Mouse (Mus musculus) CD4-positive helper T cell, adult 2 months (primary cell): ENCODE results near the gene Sppl3.

Experiments
- DNase-seq: peaks from one replicate; pipeline ENCODE4 v3.0.0-alpha.2; 2012; ENCODE audit warnings: low read depth, missing footprints, low spot score

Gene Sppl3

DNA sequence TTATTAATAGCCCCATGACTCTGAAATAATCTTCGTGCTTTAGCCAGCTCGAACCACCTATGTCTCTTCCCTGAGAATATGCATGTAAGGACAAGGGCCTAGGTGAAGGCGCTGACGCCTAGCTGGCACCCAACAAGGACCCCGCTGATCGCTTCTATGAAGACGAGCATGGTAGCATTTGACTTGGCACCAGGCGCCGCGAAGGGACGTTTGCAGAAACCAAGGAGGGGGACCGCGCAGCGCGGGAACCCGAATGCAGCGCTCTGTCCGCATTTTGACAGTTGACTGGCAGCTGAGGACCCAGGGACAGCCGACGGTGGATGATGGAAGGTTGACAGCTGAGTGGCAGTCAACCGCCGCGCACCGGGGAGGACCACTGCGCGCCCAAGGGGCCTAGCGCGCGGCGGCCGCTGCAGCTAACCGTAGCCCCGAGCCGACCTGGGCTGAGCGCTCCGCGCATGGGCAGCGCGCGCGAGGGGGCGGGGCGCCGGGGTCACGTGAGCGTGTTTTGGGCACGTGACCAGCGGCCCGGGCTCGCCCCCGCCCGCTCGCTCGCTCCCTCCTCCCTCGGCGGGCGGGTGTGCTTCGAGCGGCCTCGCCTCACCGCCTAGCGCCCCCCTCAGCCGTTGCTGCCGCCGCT lies at the start of gene Sppl3:
TSS of gene Sppl3 (plus strand) at position 561 of the 640 bp plus-strand sequence.
- peak; percentile 96 for DNase-seq

DNA sequence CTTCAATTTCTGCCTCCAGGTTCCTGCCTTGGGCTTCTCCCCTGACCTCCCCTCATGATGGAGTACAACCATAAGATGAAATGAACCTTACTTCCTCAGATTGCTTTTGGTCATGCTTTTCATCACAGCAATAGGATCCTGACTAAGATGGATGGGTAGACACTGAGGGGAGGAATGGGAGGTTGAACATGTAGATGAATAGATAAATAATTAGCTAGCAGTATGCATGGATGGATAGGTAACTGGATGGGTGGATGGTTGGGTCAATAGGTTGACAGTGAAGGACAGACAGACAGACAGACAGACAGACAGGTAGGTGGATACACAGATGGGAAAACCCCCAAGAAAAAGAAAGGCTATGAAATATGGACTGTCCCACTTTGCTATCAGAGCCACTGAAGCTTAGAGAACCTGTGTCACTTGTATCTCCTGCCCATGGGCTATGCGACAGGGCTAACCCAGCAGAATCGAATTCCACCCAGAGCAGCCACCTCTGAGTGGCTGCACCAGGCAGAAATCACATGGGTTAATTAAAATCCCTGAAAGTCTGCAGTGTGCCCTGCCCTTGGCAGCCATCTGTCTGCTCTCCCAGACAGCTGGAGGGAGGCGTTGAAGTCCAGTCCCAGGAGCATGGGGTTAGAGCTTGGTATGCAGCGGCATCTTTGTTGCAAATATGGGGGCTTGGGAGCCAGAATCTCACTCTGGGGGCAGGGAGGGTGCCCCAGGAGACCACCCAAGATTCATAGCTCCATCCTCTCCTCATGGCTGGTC lies 49.2 kb upstream of the Sppl3 start:
- no peak for DNase-seq

DNA sequence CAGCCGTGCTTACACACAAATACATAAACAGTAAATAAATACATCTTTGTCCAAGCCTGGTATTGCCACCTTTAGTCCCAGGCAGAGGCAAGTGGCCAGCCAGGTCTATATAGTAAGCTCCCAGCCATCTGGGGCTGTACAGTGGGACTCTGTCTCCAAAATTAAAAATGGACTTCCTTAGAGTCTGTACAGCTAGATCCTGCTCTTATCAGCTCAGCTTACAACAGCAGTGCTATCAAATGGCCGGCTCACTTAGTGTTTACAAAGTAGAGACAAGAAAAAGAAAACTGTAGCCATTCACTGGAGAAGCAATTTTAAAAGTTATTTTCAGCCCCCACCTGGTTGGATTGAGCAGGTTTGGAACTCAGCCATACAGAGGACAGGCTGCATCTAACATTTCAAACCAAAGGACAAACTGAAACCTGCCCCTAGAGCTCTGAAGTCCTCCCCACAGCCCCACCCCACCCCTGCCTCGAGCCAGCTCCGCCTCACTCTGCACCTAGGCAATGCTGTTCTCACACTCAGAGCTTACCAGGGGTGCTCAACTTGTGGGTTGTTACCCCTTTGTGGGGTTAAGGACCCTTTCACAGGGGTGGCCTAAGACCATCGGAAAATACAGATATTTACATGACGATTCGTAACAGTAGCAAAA lies 46.5 kb upstream of the Sppl3 start:
- no peak for DNase-seq

DNA sequence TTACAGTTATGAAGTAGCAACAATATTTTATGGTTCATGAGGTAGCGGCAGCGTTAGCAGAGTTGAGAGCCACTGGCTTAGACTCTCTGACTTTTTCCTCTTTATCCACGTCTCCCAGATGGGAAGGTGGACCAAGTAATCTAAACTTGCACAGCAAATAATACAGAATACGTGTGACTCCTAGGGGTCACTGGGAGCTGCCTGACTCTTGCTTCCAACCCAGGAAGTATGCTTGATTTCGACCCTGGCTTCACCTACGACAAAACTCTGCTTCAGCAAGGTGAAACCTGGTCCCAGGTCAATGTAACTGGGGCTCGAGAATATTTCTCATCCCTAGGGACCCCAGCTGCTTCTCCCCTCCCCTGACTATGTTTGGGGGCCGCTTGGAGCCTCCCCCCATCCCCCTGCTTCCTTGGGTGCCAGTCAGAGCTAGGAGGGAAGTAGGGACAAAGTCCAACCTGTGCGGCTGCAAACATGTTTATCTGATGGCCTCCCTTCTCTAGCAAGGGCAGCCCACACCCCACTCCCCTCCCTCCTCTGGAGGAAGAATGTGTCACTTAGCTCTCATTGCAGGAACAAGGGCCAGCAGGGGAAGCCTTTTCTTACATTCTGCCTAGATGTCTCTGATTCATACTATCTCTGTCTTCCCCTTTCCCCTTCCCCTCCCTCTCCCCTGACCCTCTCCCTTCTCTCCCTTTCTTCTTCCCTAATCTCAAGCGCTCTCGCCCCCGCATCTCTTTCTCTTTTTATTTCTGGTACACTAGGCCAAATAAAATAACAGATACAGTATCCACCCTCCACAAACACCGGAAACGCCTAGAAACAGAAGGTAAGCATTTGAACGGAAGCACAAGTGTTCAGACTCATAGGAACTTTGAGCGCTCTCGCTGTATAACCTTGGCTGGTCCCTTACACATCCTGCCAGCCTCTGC lies 45.7 kb upstream of the Sppl3 start:
- DNase-seq = peak; percentile 17

- DNase-seq = no peak
Measured at GRCm38 (mm10) chr5:114967523-114968268, 43.2 kb upstream of the Sppl3 start.

DNA sequence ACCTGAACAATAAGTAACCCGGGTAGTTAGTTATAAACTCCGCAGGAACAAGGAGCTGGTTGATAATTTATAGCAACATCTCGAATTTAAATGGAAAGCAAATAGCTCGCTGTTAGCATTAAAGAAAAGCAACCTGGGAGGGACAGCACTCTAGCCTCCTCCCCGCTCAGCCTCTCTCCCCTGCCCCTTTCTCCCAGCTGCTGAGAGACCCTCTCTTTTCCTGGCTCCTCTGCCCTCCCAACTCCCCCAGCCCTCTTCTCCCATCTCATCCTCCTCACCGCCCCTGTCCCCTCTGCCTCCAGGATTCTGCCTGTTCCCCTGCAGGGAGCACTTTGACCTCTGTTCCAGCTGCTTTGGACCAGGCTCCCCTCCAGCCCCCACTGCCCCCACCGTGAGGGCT lies 42.3 kb upstream of the Sppl3 start:
- DNase-seq = no peak

DNA sequence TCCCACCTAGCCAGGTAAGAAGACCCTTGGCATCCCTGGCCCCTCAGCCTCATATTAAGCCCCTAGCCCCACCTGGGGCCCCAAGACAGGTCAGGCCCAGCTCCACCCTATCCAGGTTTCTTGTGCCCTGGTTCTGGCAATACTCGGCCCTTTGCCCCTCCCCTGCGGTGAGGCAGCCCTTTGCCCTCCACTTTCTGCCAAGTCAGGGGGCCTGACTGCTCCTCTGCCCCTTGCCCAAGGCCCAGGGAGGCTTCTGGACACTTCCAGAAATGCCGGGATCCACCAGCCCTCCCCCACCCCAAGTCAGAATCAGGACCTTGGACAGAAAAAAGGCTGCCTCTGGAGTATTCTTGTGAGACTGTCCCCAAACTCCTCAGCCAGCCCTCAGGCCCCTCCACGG lies 41.9 kb upstream of the Sppl3 start:
- DNase-seq = no peak

GRCm38 (mm10) chr5:114969609-114970215 lies 41.2 kb upstream of the Sppl3 start:
- no peak for DNase-seq

DNA sequence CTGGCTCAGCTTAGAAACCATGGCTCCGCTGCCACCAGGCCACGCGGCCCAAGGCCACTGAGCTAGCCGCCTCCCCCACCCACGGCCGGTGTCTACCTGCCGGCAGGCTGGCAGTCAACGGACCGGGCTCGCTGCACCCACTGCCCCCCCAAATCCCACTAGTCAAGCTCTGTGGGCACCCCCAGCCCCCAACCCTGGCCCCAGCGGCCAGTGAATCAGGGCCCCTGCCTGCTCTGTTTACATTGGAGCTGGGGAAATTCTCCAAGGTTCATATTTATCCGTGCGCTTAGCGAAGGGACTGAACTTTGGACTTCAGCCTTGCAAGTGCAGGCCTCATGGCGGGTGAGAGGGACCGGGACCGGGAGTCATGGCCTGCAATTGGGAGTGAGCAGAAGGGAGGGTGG lies 40.1 kb upstream of the Sppl3 start, which contains the start of gene Hnf1a:
TSS of gene Hnf1a (minus strand) at position 271 of the 404 bp plus-strand sequence.
- no peak for DNase-seq

- DNase-seq = no peak
Measured at GRCm38 (mm10) chr5:114972201-114972600, 38.7 kb upstream of the Sppl3 start.

DNA sequence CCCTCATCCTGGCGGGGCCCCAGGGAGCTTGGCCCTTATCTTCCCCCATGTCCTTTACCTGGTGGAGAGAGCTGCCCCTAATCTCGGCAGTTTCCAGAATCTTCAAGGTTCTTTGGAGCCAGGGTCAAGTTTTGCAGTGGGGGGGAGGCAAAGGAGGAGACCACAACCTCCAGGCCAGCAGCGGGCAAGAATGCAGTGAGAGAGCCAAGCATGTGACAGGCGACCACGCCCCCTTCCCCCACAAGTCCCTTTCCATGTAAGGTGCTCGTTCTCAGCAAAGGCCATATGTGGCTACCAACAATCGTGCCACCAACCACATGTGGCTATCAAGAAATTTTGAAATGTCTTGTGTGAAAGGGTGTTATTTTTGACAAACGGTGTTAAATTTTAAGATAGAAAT lies 37.8 kb upstream of the Sppl3 start:
- DNase-seq = no peak

DNA sequence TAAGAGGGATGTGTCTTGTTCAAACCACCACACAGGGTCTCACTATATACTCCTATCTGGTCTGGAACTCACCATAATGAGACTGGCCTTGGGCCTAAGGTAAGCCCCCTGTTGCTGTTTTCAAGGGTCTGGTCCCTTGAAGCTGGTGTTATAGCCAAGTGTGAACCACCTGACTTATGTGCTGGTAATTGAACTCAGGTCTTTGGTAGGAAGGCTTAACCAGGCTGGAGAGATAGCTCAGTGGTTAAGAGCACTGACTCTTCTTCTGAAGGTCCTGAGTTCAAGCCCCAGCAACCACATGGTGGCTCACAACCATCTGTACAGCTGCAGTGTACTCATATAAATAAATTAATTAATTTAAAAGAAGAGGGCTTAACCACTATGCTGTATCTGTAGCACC lies 34.0 kb upstream of the Sppl3 start:
- DNase-seq = no peak

- no peak for DNase-seq
Measured at GRCm38 (mm10) chr5:114978473-114978872, 32.5 kb upstream of the Sppl3 start.

- DNase-seq = peak; percentile 66
Measured at GRCm38 (mm10) chr5:114978888-114979249, 32.1 kb upstream of the Sppl3 start.

GRCm38 (mm10) chr5:114979250-114980121 lies 31.5 kb upstream of the Sppl3 start:
- peak; percentile 72 for DNase-seq

- no peak for DNase-seq
Measured at GRCm38 (mm10) chr5:114980122-114980748, 30.7 kb upstream of the Sppl3 start.

- DNase-seq = no peak
Measured at GRCm38 (mm10) chr5:114982001-114982400, 28.9 kb upstream of the Sppl3 start.

DNA sequence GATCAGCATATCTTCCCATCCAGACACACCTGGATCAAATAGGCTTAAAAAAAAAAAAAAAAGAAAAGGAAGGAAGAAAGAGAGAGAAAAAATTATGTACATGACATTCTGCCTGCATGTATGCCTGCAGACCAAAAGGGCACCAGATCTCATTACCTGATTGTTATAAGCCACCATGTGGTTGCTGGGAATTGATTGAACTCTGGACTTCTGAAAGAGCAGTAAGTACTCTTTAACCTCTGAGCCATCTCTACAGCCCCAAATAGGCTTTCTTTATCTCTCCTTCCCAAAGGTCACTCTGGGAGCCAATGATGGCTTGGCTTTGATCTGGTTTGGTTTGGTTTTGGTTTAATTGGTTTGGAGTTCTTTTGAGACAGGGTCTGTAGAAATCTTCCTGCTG lies 25.9 kb upstream of the Sppl3 start:
- no peak for DNase-seq

DNA sequence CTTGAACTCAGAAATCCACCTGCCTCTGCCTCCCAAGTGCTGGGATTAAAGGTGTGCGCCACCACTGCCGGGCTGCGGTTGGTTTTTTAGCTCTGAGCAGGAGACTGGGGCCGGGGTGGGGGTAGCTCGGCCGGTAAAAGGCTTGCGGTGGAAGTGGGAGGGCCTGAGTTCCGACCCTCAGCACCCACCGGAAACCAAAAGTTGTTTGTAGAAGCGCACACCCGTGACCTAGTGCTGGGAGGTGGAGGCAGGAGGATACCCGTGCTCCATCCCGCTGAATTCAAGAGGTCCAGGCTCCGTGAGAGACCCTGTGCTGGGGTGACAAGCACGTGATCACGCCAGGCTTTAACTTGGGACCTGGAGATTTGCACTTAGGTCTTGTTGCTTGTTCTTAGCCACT lies 14.5 kb upstream of the Sppl3 start:
- DNase-seq = peak; percentile 42
